Mouse (Mus musculus): ENCODE data around the gene Fth1. TPM values are rescaled to one million over a fixed set of nuclear protein-coding genes. Genes with fewer than 3 reads are reported as not detected.

The Fth1 gene
- total and polyA plus RNA-seq, 3 experiments: 303 to 2,849 (median 317) TPM

DNA sequence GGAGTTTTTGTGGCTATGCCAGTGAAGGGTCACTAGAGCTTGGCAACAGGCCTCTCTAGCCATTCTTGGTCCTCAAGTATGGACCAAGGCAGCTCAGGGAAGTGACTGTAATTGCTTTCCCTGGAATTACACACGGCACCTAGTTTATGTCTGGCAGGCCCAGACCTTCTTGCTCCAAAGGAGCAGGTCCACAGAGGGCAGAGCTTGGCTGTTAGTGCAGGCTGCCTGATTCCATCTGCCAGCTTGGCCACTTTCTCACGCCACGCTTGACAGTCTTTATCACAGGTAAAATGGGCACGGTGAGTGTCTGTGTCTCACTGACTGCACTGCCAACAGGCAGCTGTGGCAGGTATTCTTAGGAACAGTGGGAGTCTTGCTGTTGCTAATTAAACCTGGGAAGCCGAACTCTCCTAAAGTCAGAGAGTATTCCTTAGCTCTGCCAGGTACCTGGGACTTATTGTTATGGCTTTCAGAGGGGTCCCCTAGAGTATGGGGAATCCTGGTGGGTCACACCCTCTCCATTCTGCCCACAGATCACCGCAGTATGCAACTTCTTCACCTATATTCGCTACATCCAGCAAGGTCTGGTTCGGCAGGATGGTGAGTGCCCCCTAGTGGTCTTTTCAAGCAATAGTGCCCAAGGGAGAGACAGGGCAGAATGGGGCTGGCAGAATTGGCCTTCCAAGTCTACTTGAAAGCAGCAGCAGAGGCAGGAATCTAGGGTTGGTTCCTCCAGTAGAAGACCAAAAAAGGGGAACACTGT is 53.0 kb downstream of the Fth1 start:
- Histone ChIP-seq H3K4me1 (ENCODE audit: control insufficient read depth in 1 of 2, insufficient read depth in 2 of 2) (no peaks in the 10 kb centered on the region), H3K36me3 (replicated peaks in 1 of 2; ENCODE audit: control insufficient read depth in 1 of 2, insufficient read depth in 1 of 2, low read length in 1 of 2) (no peaks in the 10 kb centered on the region)
- dilution Hi-C loops (cut with MboI; ENCODE audit: extremely low pct_ligation_motif_present, extremely low pct_unique_long_range_greater_than_20kb, low sequenced_read_pairs): no loop called here

DNA sequence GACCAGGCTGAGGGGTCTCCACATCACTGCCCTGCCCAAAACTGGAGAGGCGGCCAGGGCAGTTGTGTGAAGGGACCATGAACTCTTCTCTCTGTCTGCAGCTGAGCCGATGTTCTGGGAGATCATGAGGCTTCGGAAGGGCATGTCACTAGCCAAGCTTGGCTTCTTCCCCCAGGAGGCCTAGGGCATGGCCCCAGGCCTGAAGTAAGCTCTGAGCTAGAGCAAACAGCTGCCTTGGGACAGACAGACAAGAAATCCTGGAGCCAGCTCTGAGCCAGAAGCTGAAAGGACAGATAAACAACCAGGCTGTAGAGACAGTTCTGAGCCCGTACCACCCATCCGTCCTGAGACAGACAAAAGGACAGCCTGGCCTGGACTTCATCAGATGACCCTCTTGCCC is 54.0 kb downstream of the Fth1 start:
- TF ChIP-seq ZMIZ1 (IDR thresholded peaks at IDR 0.05; ENCODE audit: low read depth, low read length): no peak
- no peak for TF ChIP-seq SMC3 (IDR thresholded peaks at IDR 0.05; ENCODE audit: low read depth, low read length)
- TF ChIP-seq MAZ (IDR thresholded peaks at IDR 0.05; ENCODE audit: low read depth, low read length): no peak
- TF ChIP-seq MAX (IDR thresholded peaks at IDR 0.05; ENCODE audit: low read length): no peak
- no peak for TF ChIP-seq NELFE (IDR thresholded peaks at IDR 0.05; ENCODE audit: low read depth, low read length)
- TF ChIP-seq USF1 (IDR thresholded peaks at IDR 0.05; ENCODE audit: low read depth, low read length): no peak
- no peak for TF ChIP-seq UBTF (IDR thresholded peaks at IDR 0.05; ENCODE audit: low read depth, low read length)
- Histone ChIP-seq H3K9ac (ENCODE audit: insufficient read depth, low read depth) (no peak overlapping the region), H3K9me3 (replicated peaks; ENCODE audit: low read length) (no peaks in the 10 kb centered on the region), H3K27me3 (replicated peaks) (peaks cover 53% of the 10 kb centered on the region), H3K4me3 (replicated peaks in 1 of 3; ENCODE audit: low read depth in 2 of 3, low read length in 2 of 3, poor library complexity in 1 of 3) (no peak overlapping the region), H3K4me1 (ENCODE audit: control insufficient read depth in 1 of 2, insufficient read depth in 2 of 2) (no peaks in the 10 kb centered on the region), H3K4me2 (ENCODE audit: insufficient read depth, low read depth, poor library complexity, severe bottlenecking) (no peak overlapping the region), H3K36me3 (replicated peaks in 1 of 2; ENCODE audit: control insufficient read depth in 1 of 2, insufficient read depth in 1 of 2, low read length in 1 of 2) (no peaks in the 10 kb centered on the region), H3K27ac (ENCODE audit: insufficient read depth, low read depth) (no peak overlapping the region), H3K79me2 (replicated peaks; ENCODE audit: control insufficient read depth, extremely low read depth, insufficient read depth, poor library complexity, severe bottlenecking) (no peaks in the 10 kb centered on the region)
- in situ Hi-C loops (cut with MboI; ENCODE audit: low pct_ligation_motif_present, low pct_unique_long_range_greater_than_20kb, low sequenced_read_pairs): loop anchor here (5.0 to 10.0 kb wide), 2 partner anchors 42 to 170 kb away; partner anchors contain the start of genes Fen1 and Tmem258
- DNase-seq (ENCODE audit: extremely low read depth): no peak
- dilution Hi-C loops (cut with MboI; ENCODE audit: extremely low pct_ligation_motif_present, extremely low pct_unique_long_range_greater_than_20kb, low sequenced_read_pairs): no loop called here

More for the DNA sequence above, 53.0 kb downstream of the Fth1 start:
- peak; percentile 69 for DNase-seq (ENCODE audit: extremely low read depth)
- no peaks in the 10 kb centered on the region for H3K79me2 ChIP-seq (replicated peaks; ENCODE audit: control insufficient read depth, extremely low read depth, insufficient read depth, poor library complexity, severe bottlenecking)
- in situ Hi-C loops (cut with MboI; ENCODE audit: low pct_ligation_motif_present, low pct_unique_long_range_greater_than_20kb, low sequenced_read_pairs): loop anchor here (5.0 to 10.0 kb wide), 2 partner anchors 41 to 171 kb away; partner anchors contain the start of genes Fen1 and Tmem258
- TF ChIP-seq SMC3 (IDR thresholded peaks at IDR 0.05; ENCODE audit: low read depth, low read length): peak; percentile 88
- TF ChIP-seq RAD21 (IDR thresholded peaks at IDR 0.05; ENCODE audit: low read depth, low read length): peak; percentile 66
- TF ChIP-seq KAT2A (IDR thresholded peaks at IDR 0.05; ENCODE audit: insufficient replicate concordance, low read length): no peak
- no peak for TF ChIP-seq MXI1 (IDR thresholded peaks at IDR 0.05; ENCODE audit: low read depth, low read length)
- TF ChIP-seq CTCF (conservative IDR thresholded peaks at IDR 0.05 in 1 of 2, IDR thresholded peaks at IDR 0.05 in 1 of 2; ENCODE audit: low read depth in 2 of 2, low read length in 2 of 2): peak; percentile 86 to 87
- H3K4me3 ChIP-seq (replicated peaks in 1 of 3; ENCODE audit: low read depth in 2 of 3, low read length in 2 of 3, poor library complexity in 1 of 3): no peak overlapping the region
- no peak overlapping the region for H3K27ac ChIP-seq (ENCODE audit: insufficient read depth, low read depth)
- no peak overlapping the region for H3K9ac ChIP-seq (ENCODE audit: insufficient read depth, low read depth)
- H3K9me3 ChIP-seq (replicated peaks; ENCODE audit: low read length): no peaks in the 10 kb centered on the region
- no peak overlapping the region for H3K4me2 ChIP-seq (ENCODE audit: insufficient read depth, low read depth, poor library complexity, severe bottlenecking)
- H3K27me3 ChIP-seq (replicated peaks): peaks cover 57% of the 10 kb centered on the region

Other genes with a start within 250 kb of the Fth1 start
- not detected in 2 replicates for gene Scgb2a2, start 133.0 kb upstream of the Fth1 start, total RNA-seq (2012; rRNA removed)
- not detected in 2 replicates for gene Scgb2a2, start 133.0 kb upstream of the Fth1 start, total RNA-seq (2014; rRNA removed)
- gene Scgb2a2, start 133.0 kb upstream of the Fth1 start, polyA plus RNA-seq (2012; ENCODE audit: insufficient read length, low read depth): not detected in 2 replicates
- gene Incenp, start 81.0 kb upstream of the Fth1 start, total RNA-seq (2012; rRNA removed): 73.4 and 84.3 TPM in 2 replicates
- 58.5 and 63.7 TPM in 2 replicates for gene Incenp, start 81.0 kb upstream of the Fth1 start, total RNA-seq (2014; rRNA removed)
- gene Incenp, start 81.0 kb upstream of the Fth1 start, polyA plus RNA-seq (2012; ENCODE audit: insufficient read length, low read depth): 201 and 238 TPM in 2 replicates
- 0.13 TPM in 1 of 2 replicates, not detected in the other for gene Best1, start 21.0 kb downstream of the Fth1 start, total RNA-seq (2012; rRNA removed)
- gene Best1, start 21.0 kb downstream of the Fth1 start, total RNA-seq (2014; rRNA removed): not detected in 2 replicates
- not detected in 2 replicates for gene Best1, start 21.0 kb downstream of the Fth1 start, polyA plus RNA-seq (2012; ENCODE audit: insufficient read length, low read depth)
- gene Rab3il1, start 21.1 kb downstream of the Fth1 start, total RNA-seq (2012; rRNA removed): 0.04 TPM in 1 of 2 replicates, not detected in the other
- gene Rab3il1, start 21.1 kb downstream of the Fth1 start, total RNA-seq (2014; rRNA removed): not detected in 2 replicates
- not detected in 2 replicates for gene Rab3il1, start 21.1 kb downstream of the Fth1 start, polyA plus RNA-seq (2012; ENCODE audit: insufficient read length, low read depth)
- 0.50 and 1.1 TPM in 2 replicates for gene Fads3, start 61.0 kb downstream of the Fth1 start, total RNA-seq (2012; rRNA removed)
- not detected in 2 replicates for gene Fads3, start 61.0 kb downstream of the Fth1 start, total RNA-seq (2014; rRNA removed)
- gene Fads3, start 61.0 kb downstream of the Fth1 start, polyA plus RNA-seq (2012; ENCODE audit: insufficient read length, low read depth): 0.26 and 0.29 TPM in 2 replicates
- gene Fads2, start 121.1 kb downstream of the Fth1 start, total RNA-seq (2012; rRNA removed): 5.9 and 8.1 TPM in 2 replicates
- gene Fads2, start 121.1 kb downstream of the Fth1 start, total RNA-seq (2014; rRNA removed): 1.00 and 1.7 TPM in 2 replicates
- gene Fads2, start 121.1 kb downstream of the Fth1 start, polyA plus RNA-seq (2012; ENCODE audit: insufficient read length, low read depth): 1.7 and 1.8 TPM in 2 replicates
- gene Fads1, start 202.3 kb downstream of the Fth1 start, total RNA-seq (2012; rRNA removed): 34.8 and 37.2 TPM in 2 replicates
- 30.5 and 30.6 TPM in 2 replicates for gene Fads1, start 202.3 kb downstream of the Fth1 start, total RNA-seq (2014; rRNA removed)
- gene Fads1, start 202.3 kb downstream of the Fth1 start, polyA plus RNA-seq (2012; ENCODE audit: insufficient read length, low read depth): 37.6 and 44.7 TPM in 2 replicates
- gene Tmem258, start 223.4 kb downstream of the Fth1 start, total RNA-seq (2012; rRNA removed): 344 and 357 TPM in 2 replicates
- gene Tmem258, start 223.4 kb downstream of the Fth1 start, total RNA-seq (2014; rRNA removed): 148 and 164 TPM in 2 replicates
- 179 and 253 TPM in 2 replicates for gene Tmem258, start 223.4 kb downstream of the Fth1 start, polyA plus RNA-seq (2012; ENCODE audit: insufficient read length, low read depth)
- 125 and 172 TPM in 2 replicates for gene Fen1, start 223.6 kb downstream of the Fth1 start, total RNA-seq (2012; rRNA removed)
- gene Fen1, start 223.6 kb downstream of the Fth1 start, total RNA-seq (2014; rRNA removed): 156 and 167 TPM in 2 replicates
- 111 and 119 TPM in 2 replicates for gene Fen1, start 223.6 kb downstream of the Fth1 start, polyA plus RNA-seq (2012; ENCODE audit: insufficient read length, low read depth)

Measured in CH12.LX (cell line).